Mouse (Mus musculus): Measurements from ENCODE around the gene Adcy3. TPM values are rescaled to one million over a fixed set of nuclear protein-coding genes. Genes with fewer than 3 reads are reported as not detected.
"Not testable (repeated sequence)": the region's sequence is repeated elsewhere in the genome, so short reads cannot be mapped to it uniquely, and the experiment has no call there.

Adcy3 gene
- total RNA-seq, 2 experiments from 2014 or later = 1.4 to 2.1 TPM

- DNase-seq = peak; percentile 89 to 98
- intact Hi-C loops (cut with DNase I) = no loop called here
These were observed 100.9 kb downstream of the Adcy3 start, which contains the start of the genes Ptrhd1 and Cenpo for GRCm38 (mm10) chr12:4233572-4234508. TSS of gene Ptrhd1 (plus strand) at chr12:4234027. TSS of gene Cenpo (minus strand) at chr12:4234294.

GRCm38 (mm10) chr12:4237481-4237880, 104.6 kb downstream of the Adcy3 start:
- intact Hi-C loops (cut with DNase I) = no loop called here

DNA sequence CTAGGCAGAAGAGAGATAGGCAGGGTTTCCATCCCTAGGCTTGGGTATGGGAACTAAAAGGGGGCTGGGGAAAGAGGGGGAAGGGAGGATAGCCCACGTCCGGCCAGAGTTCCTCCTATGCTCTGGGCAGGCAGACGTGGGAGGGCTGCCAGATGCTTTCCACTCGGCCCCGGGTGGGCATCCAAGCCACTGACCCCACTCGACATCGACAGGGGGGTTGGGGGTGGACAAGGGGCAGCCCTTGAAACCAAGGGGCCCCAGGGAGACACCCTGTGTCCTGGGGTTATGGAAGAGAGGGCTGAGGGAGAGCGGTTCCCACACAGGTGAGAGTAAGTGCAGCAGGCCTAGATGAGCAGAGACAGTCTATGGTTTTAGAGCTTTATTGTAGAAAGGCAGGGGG, 107.4 kb downstream of the Adcy3 start:
- DNase-seq; intact Hi-C loops (cut with DNase I): not testable (repeated sequence)

More at GRCm38 (mm10) chr12:4237481-4237880, 104.6 kb downstream of the Adcy3 start:
- no peak for DNase-seq

DNA sequence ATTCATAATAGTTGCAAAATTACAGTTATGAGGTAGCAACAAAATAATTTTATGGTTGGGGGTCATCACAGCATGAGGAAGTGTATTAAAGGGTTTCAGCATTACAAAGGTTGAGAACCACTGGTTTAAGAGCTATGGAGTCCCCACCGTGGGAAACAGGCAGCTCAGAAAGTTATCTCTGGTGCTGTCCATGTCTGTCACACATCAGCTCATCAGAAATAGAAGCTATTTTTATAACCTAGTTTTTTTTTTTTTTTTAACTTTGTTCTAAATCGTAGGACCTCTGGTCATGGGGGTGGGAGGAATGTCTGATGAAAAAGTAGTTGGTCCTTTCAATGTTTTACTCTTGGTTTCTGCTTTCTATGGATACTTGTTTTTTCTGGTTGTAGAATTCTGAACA, 110.9 kb downstream of the Adcy3 start:
- intact Hi-C loops (cut with DNase I) = no loop called here

GRCm38 (mm10) chr12:4245742-4246141, 112.8 kb downstream of the Adcy3 start:
- DNase-seq = no peak
- intact Hi-C loops (cut with DNase I) = no loop called here

More for the DNA sequence above, 110.9 kb downstream of the Adcy3 start:
- no peak for DNase-seq

DNA sequence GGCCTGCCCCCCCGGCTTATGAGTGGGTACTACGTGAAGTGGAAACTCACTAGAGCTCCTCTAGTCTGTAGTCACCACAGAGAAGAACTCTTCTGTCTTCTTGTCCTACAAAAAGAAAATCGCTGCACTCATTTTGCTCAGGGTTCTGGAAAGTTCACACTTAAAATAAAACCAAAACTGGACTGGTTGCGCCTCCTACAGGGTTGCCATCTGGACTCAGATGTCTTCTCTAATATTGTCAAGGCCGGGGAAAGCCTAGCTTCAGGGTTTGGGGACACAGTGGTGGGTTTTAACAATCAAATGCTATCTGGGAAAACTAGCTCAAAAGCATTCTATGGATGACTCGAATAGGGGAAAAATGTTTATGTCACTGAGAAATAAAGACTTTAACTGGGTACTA, 116.9 kb downstream of the Adcy3 start:
- no peak for DNase-seq
- intact Hi-C loops (cut with DNase I) = no loop called here

GRCm38 (mm10) chr12:4252742-4253655, 120.1 kb downstream of the Adcy3 start:
- no peak for DNase-seq
- intact Hi-C loops (cut with DNase I) = no loop called here

Other genes starting within 250 kb of the Adcy3 start
- gene Pomc, start 178.2 kb upstream of the Adcy3 start, total RNA-seq (2021) = not detected
- gene Efr3b, start 94.2 kb upstream of the Adcy3 start, total RNA-seq (2021) = 1 to 10 TPM; 3.3 to 3.8 TPM
- 10 to 100 TPM; 30.0 TPM for gene Dnajc27, start 50.5 kb upstream of the Adcy3 start, total RNA-seq (2021)
- gene Ptrhd1, start 100.9 kb downstream of the Adcy3 start, total RNA-seq (2021) = 1 to 10 TPM; 4.9 to 5.3 TPM
- gene Cenpo, start 101.2 kb downstream of the Adcy3 start, total RNA-seq (2021) = 1 to 10 TPM; 1.4 to 2.1 TPM

Data from gastrocnemius, postnatal 36 days (tissue).